Mouse (Mus musculus) hindbrain, embryonic 13.5 days (tissue): ENCODE data around the gene Gm49391. TPM values are rescaled to one million over a fixed set of nuclear protein-coding genes. Genes with fewer than 3 reads are reported as not detected.

Source experiments
- ATAC-seq: fragments of 200-750 bp; cut with Nextera tagmentation; 2 replicates; pipeline ENCODE4 v1.8.0; 2017; ENCODE audit warnings: moderate TSS enrichment; ENCODE audit not compliant: low FRiP score
- H3K27ac ChIP-seq: fragments of 300-500 bp; sonication (generic); 2 replicates; pipeline ENCODE4 v1.5.1; 2015; ENCODE audit warnings: inconsistent platforms, mild to moderate bottlenecking, moderate library complexity
- H3K27me3 ChIP-seq: fragments of 300-500 bp; sonication (generic); 2 replicates; pipeline ENCODE4 v1.6.1; 2015; ENCODE audit warnings: mild to moderate bottlenecking, inconsistent platforms
- H3K36me3 ChIP-seq: fragments of 300-500 bp; sonication (generic); 2 replicates; pipeline ENCODE4 v1.6.1; 2015; ENCODE audit warnings: mild to moderate bottlenecking, inconsistent platforms
- H3K4me1 ChIP-seq: fragments of 300-500 bp; sonication (generic); replicated peaks from 2 replicates; pipeline ENCODE4 v1.6.1; 2015; ENCODE audit warnings: inconsistent platforms
- H3K4me2 ChIP-seq: fragments of 300-500 bp; sonication (generic); 2 replicates; pipeline ENCODE4 v1.6.1; 2015; ENCODE audit warnings: inconsistent platforms, mild to moderate bottlenecking, moderate library complexity
- H3K4me3 ChIP-seq: fragments of 300-500 bp; sonication (generic); 2 replicates; pipeline ENCODE4 v1.5.1; 2015; ENCODE audit warnings: mild to moderate bottlenecking, inconsistent platforms
- H3K9ac ChIP-seq: fragments of 300-500 bp; sonication (generic); 2 replicates; pipeline ENCODE4 v1.6.1; 2015; ENCODE audit warnings: mild to moderate bottlenecking, inconsistent platforms
- H3K9me3 ChIP-seq: fragments of 300-500 bp; sonication (generic); 2 replicates; pipeline ENCODE4 v1.6.1; 2016; ENCODE audit warnings: inconsistent platforms
- WGBS: fragments of 180-500 bp; shearing (Covaris S2); methylation state at CpG from one replicate; pipeline ENCODE4 v1.1.7; 2015; 5-methylcytosine and 5-hydroxymethylcytosine counted together
- polyA plus RNA-seq: library from polyadenylated mRNA; unstranded; fragments of >200 nt; fragmentation: Nextera tagmentation; extraction: Ambion mirVana; gene quantifications from 2 replicates; pipeline ENCODE4 v1.2.1, GENCODE M21; 2015

Gm49391 gene
- polyA plus RNA-seq, 1 experiment from 2014 or later, result 1.1 TPM

DNA sequence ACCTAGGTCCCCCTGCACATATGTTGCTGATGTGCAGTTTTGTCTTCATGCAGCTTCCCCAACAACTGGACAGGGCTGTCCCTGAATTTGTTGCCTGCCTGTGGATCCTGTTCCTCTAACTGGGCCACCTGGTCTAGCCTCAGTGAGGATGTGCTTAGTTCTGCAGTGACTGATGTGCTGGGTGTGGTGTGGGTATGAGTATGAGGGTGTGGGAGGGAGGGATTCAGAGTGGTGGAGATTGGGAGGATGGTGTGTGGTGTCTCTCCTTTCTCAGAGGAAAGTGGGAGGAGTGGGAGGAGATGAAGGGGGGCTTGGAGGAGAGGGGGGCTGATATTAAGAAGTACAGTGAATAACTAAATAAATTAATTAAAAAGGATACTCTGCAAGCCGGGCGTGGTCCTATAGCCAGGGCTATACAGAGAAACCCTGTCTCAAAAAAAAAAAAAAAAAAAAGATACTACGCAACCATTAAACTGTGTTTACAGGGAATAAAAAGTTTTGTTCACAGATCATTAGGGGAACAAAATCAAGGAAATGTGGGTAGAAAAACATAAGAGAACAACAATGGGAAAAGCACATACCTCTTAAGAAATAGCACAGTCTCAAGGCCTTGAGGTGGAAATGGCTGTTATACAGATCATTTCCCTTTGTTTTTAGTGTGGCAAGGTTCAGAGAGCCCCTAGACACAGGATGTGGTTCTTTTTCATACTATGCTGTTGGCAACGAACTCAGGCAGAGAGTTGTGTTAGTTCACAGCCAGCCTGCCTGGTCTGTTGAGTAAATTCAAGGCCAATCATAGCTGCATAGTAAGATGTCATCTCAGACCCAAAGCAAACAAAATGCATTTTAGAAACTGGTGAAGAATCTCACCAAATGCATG, 87.9 kb downstream of the Gm49391 start:
- Histone ChIP-seq H3K27me3 (no peaks in the 10 kb centered on the region), H3K36me3 (no peaks in the 10 kb centered on the region), H3K4me3 (no peak overlapping the region), H3K4me1 (no peaks in the 10 kb centered on the region), H3K9me3 (no peaks in the 10 kb centered on the region), H3K4me2 (no peak overlapping the region), H3K27ac (no peak overlapping the region), H3K9ac (no peak overlapping the region)
- ATAC-seq, result no peak
- 91% methylated on average over 4 of the region's 4 CpGs for WGBS

Other genes starting within 250 kb of the Gm49391 start
- not detected in 2 replicates for gene BC051665, start 150.2 kb downstream of the Gm49391 start, polyA plus RNA-seq
- gene Ctsll3, start 133.7 kb downstream of the Gm49391 start, polyA plus RNA-seq, result not detected in 2 replicates
- not detected in 2 replicates for gene 4930486L24Rik, start 72.1 kb downstream of the Gm49391 start, polyA plus RNA-seq
- 0.18 and 0.39 TPM in 2 replicates for gene Gm49392, start 39.7 kb downstream of the Gm49391 start, polyA plus RNA-seq
- 1.7 and 2.5 TPM in 2 replicates for gene Ctla2b, start 39.1 kb downstream of the Gm49391 start, polyA plus RNA-seq
- gene Tpbpb, start 31.7 kb downstream of the Gm49391 start, polyA plus RNA-seq, result not detected in 2 replicates
- gene Gm49393, start 981 bp downstream of the Gm49391 start, polyA plus RNA-seq, result not detected in 2 replicates
- 14.1 and 17.5 TPM in 2 replicates for gene Ctla2a, start 54 bp upstream of the Gm49391 start, polyA plus RNA-seq
- not detected in 2 replicates for gene Tpbpa, start 5.4 kb upstream of the Gm49391 start, polyA plus RNA-seq
- not detected in 2 replicates for gene Ctsj, start 69.4 kb upstream of the Gm49391 start, polyA plus RNA-seq
- not detected in 2 replicates for gene Ctsq, start 104.1 kb upstream of the Gm49391 start, polyA plus RNA-seq
- gene Ctsr, start 227.7 kb upstream of the Gm49391 start, polyA plus RNA-seq, result not detected in 2 replicates